Mouse (Mus musculus) lung, postnatal 0 days (tissue): ENCODE measurements at regions not wholly inside any gene's neighbourhood (a gene's known extent, or its start where the extent isn't known, plus 50 kb on each side); places are given as distances from the start of the nearest gene placed in this dataset.

ENCODE experiments used
- CTCF ChIP-seq: IDR thresholded peaks from 2 replicates; pipeline ENCODE4 v1.5.1; 2016; ENCODE audit warnings: antibody characterized with exemption, mild to moderate bottlenecking
- EP300 ChIP-seq: IDR thresholded peaks from 2 replicates; pipeline ENCODE4 v1.6.1; 2016; ENCODE audit warnings: antibody characterized with exemption, mild to moderate bottlenecking, control low read depth

- TF ChIP-seq CTCF (no peak), EP300 (no peak)
These were observed 168.9 kb upstream of the Gm10131 start for GRCm38 (mm10) chr8:34280433-34280832.
